In genomic region chr10:99289176-99289575, GRCm38 (mm10) we compare ENCODE assay signal across 11 mouse cellular contexts.
"Had no signal": no experiment of that assay in that cellular context is flagged by ENCODE, and none has a peak within 500 bp of the region (broad histone marks: within the 10 kb centered on the region; RNA-seq: fewer than 3 reads in every experiment).

No protein-coding gene starts in this region.

- H3K4me1 ChIP-seq: midbrain, embryonic 15.5 days had no signal

- H3K9ac ChIP-seq: lung, embryonic 14.5 days; midbrain, embryonic 13.5 days; midbrain, embryonic 15.5 days; neural tube, embryonic 12.5 days had no signal

- H3K9me3 ChIP-seq: megakaryocyte, embryonic 14.5 days; midbrain, embryonic 13.5 days; midbrain, embryonic 15.5 days; neural tube, embryonic 12.5 days had no signal

- H3K4me3 ChIP-seq: megakaryocyte, embryonic 14.5 days; midbrain, embryonic 13.5 days; midbrain, embryonic 15.5 days; neural tube, embryonic 12.5 days had no signal

- H3K27ac ChIP-seq: midbrain, embryonic 13.5 days; midbrain, embryonic 15.5 days; neural tube, embryonic 12.5 days had no signal

- H3K27me3 ChIP-seq: megakaryocyte, embryonic 14.5 days; midbrain, embryonic 13.5 days; neural tube, embryonic 12.5 days had no signal

- H3K36me3 ChIP-seq: midbrain, embryonic 13.5 days; midbrain, embryonic 15.5 days; neural tube, embryonic 12.5 days had no signal

- DNase-seq: lung, adult 18-20 months; lung, embryonic 14.5 days; lung, postnatal 10 days; right cerebral cortex, postnatal 14 days; thymus, adult 18-20 months; thymus, postnatal 25 days; thymus, postnatal 4 days had no signal
